Mouse (Mus musculus) heart, embryonic 13.5 days (tissue): ENCODE measurements around the gene Kcnj1. TPM values are rescaled to one million over a fixed set of nuclear protein-coding genes. Genes with fewer than 3 reads are reported as not detected.

ENCODE experiments used
- ATAC-seq: fragments of 200-750 bp; cut with Nextera tagmentation; 2 replicates; pipeline ENCODE4 v1.8.0; 2017; ENCODE audit warnings: moderate TSS enrichment; ENCODE audit not compliant: insufficient number of reproducible peaks, low FRiP score, low TSS enrichment; ENCODE audit errors: extremely low read depth
- H3K27ac ChIP-seq: fragments of 300-500 bp; sonication (generic); replicated peaks from 2 replicates; pipeline ENCODE4 v1.5.1; 2015; ENCODE audit warnings: moderate library complexity, mild to moderate bottlenecking, inconsistent platforms
- H3K27me3 ChIP-seq: fragments of 300-500 bp; sonication (generic); replicated peaks from 2 replicates; pipeline ENCODE4 v1.6.1; 2015; ENCODE audit warnings: mild to moderate bottlenecking, inconsistent platforms
- H3K36me3 ChIP-seq: fragments of 300-500 bp; sonication (generic); 2 replicates; pipeline ENCODE4 v1.6.1; 2015; ENCODE audit warnings: mild to moderate bottlenecking, inconsistent platforms
- H3K4me1 ChIP-seq: fragments of 300-500 bp; sonication (generic); 2 replicates; pipeline ENCODE4 v1.6.1; 2015; ENCODE audit warnings: inconsistent platforms
- H3K4me2 ChIP-seq: fragments of 300-500 bp; sonication (generic); 2 replicates; pipeline ENCODE4 v1.6.1; 2015; ENCODE audit warnings: inconsistent platforms, mild to moderate bottlenecking, moderate library complexity
- H3K4me3 ChIP-seq: fragments of 300-500 bp; sonication (generic); 2 replicates; pipeline ENCODE4 v1.5.1; 2015; ENCODE audit warnings: moderate library complexity, mild to moderate bottlenecking, inconsistent platforms
- H3K9ac ChIP-seq: fragments of 300-500 bp; sonication (generic); 2 replicates; pipeline ENCODE4 v1.6.1; 2015; ENCODE audit warnings: inconsistent platforms, mild to moderate bottlenecking, moderate library complexity
- H3K9me3 ChIP-seq: fragments of 300-500 bp; sonication (generic); 2 replicates; pipeline ENCODE4 v1.6.1; 2016; ENCODE audit warnings: inconsistent platforms
- WGBS: fragments of 180-500 bp; shearing (Covaris S2); methylation state at CpG from one replicate; pipeline ENCODE4 v1.1.7; 2015; ENCODE audit warnings: mixed read lengths; 5-methylcytosine and 5-hydroxymethylcytosine counted together
- polyA plus RNA-seq: library from polyadenylated mRNA; unstranded; fragments of >200 nt; fragmentation: Nextera tagmentation; extraction: Ambion mirVana; gene quantifications from 2 replicates; pipeline ENCODE4 v1.2.1, GENCODE M21; 2015

Kcnj1 gene
- polyA plus RNA-seq, result not detected in 2 replicates

DNA sequence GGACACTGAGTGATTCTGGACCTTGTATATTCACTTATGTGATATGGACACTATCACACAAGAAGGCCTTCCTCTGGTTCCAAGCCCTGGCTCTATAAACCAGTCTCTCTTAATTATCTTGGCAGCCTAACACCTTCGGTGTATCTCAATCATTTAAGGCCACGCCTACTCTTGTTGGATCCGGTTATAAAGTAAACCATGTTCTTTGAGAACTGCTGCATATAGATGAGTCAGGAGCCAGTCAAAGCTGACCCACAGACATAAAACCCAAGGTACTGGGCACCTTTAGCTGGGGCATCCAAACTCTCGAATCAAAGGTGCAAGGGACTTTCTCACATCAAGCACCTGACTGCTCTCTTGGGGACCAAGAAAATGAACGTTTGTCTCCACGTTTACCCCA lies at the start of gene Kcnj1:
Gene Kcnj1, plus strand, starts transcription at position 292 of the 400 bp plus-strand sequence.
- Histone ChIP-seq H3K9ac (no peak within 1 kb of the TSS), H3K4me1 (peaks cover 13% of the 10 kb centered on the region), H3K4me3 (no peak within 1 kb of the TSS), H3K27me3 (no peaks in the 10 kb centered on the region), H3K9me3 (no peaks in the 10 kb centered on the region), H3K27ac (no peak within 1 kb of the TSS), H3K36me3 (no peaks in the 10 kb centered on the region), H3K4me2 (no peak within 1 kb of the TSS)
- 83% methylated on average over 6 of the region's 6 CpGs for WGBS
- ATAC-seq, result no peak

DNA sequence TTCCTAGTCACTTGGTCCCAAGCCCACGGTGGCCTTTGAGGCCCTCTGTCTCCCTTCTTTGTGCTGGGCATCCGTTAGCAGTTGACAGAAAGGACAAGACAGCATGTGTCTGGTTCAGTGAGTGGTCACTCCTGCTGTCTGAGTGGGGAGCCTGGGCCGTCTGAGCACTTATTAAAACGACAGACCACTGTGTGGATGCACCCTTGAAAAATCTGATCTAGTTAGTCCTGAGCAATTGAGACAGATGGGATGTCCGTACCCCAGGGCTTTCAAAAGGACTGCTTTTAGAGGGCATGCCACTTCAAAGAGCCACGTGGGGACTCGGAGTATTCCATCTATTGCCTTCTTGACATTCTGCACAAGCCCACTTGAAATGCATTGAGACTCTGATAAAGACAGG lies 48.7 kb upstream of the Kcnj1 start:
- 27% methylated on average over 7 of the region's 7 CpGs for WGBS
- Histone ChIP-seq H3K9me3 (no peaks in the 10 kb centered on the region), H3K27ac (0 out of 2 replicates have a peak overlapping the region, but pooled peaks have one; percentile 2), H3K9ac (no peak overlapping the region), H3K4me2 (no peak overlapping the region), H3K36me3 (peaks cover 23% of the 10 kb centered on the region), H3K4me3 (no peak overlapping the region), H3K27me3 (no peaks in the 10 kb centered on the region), H3K4me1 (peaks cover 56% of the 10 kb centered on the region)
- ATAC-seq, result no peak

DNA sequence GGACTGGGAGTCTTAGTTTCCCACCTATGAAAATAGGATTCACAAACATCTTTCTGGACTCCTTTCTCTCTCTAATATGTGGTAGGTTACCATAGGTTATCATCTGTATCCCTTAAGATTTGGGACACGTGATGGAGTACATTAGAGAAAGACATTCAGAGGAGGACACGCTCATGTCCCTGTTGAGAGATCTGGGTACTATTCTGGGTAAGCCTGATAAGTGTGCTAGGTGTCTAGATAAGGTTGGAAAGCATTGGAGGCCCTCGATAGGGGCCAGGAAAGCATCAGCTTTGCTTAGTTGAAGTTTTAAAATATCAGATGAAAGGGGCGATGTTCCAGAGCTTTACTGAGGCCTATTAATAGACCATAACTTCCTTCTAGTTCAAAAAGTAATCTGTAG lies 43.5 kb upstream of the Kcnj1 start:
- peaks cover 4% of the 10 kb centered on the region; the same call in 1 of the 2 replicates for H3K36me3 ChIP-seq
- 38% methylated on average over 4 of the region's 4 CpGs for WGBS
- no peak overlapping the region for H3K4me3 ChIP-seq

DNA sequence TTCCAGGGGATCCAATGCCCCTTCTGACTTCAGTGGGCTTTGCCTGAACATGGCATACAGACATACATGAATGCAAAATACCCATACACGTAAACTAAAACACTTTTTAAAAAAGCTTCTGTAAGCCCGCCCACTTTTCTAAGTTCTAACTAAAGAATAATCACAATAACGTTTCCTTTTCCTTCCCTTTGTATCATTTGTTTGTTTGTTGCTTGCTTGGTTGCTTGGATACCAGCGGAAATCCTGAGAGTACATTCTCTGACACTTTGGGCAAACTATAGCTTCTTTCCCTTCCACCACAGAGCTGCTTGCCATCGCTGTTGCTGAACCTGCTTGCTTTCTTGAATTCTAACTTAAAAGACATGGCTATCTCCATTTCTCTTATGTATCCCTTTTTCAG lies 41.1 kb upstream of the Kcnj1 start:
- Histone ChIP-seq H3K4me1 (peaks cover 52% of the 10 kb centered on the region), H3K4me2 (no peak overlapping the region), H3K27me3 (no peaks in the 10 kb centered on the region), H3K9ac (no peak overlapping the region), H3K9me3 (0 out of 2 replicates have a peak, but pooled peaks cover 3% of the 10 kb centered on the region), H3K4me3 (no peak overlapping the region), H3K27ac (no peak overlapping the region), H3K36me3 (peaks cover 10% of the 10 kb centered on the region)
- WGBS, result 65% methylated on average over 5 of the region's 5 CpGs
- ATAC-seq, result no peak

More for the DNA sequence above, 43.5 kb upstream of the Kcnj1 start:
- peak overlapping the region; percentile 24 for H3K27ac ChIP-seq
- peaks cover 49% of the 10 kb centered on the region for H3K4me1 ChIP-seq
- ATAC-seq, result no peak
- 0 out of 2 replicates have a peak, but pooled peaks cover 3% of the 10 kb centered on the region for H3K9me3 ChIP-seq
- no peaks in the 10 kb centered on the region for H3K27me3 ChIP-seq
- H3K4me2 ChIP-seq, result no peak overlapping the region
- H3K9ac ChIP-seq, result no peak overlapping the region

DNA sequence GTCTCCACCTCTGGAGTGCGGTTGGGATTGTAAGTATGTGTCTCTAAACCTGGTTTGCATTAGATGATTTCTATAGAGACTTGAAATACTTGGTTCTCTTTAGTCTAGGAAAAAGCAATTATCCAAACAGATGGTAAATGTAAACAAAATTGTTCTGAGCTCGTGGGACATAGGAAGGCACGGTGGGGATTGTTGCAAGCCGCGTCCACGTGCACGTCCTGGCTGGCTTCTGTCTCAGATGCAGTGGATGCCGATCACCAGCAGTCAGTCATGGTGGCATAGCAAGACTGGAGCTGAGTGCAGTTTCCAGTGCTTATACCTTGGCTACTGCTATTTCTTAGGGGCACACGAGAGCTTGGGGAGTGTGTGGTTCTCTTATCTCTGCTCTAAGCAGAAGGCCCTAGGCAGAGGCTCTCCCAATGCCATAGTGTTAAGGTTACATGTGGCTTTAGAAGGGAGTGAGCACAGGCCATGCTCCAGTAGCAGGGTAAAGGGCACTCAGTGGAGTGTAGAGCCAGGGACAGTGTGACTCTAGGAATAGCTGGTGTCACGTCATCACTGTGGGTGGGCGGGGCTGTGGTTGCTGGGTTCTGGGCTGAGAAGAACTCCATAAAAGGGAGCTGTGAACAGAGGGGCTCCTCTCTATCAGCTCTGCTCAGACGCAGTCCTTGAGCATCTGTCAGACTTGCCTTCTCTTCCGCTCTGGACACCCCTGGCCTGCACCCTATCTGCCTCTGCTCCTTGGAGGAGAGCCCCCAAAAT lies 36.7 kb upstream of the Kcnj1 start:
- WGBS, result 58% methylated on average over 13 of the region's 13 CpGs
- peaks cover 65% of the 10 kb centered on the region for H3K4me1 ChIP-seq
- no peaks in the 10 kb centered on the region for H3K9me3 ChIP-seq
- ATAC-seq, result peak; percentile 67; the same call in 1 of the 2 replicates
- H3K36me3 ChIP-seq, result peaks cover 10% of the 10 kb centered on the region
- peak overlapping the region; percentile 88 for H3K27ac ChIP-seq
- no peak overlapping the region for H3K4me2 ChIP-seq
- H3K27me3 ChIP-seq, result no peaks in the 10 kb centered on the region
- H3K9ac ChIP-seq, result 0 out of 2 replicates have a peak overlapping the region, but pooled peaks have one; percentile 51
- no peak overlapping the region for H3K4me3 ChIP-seq

DNA sequence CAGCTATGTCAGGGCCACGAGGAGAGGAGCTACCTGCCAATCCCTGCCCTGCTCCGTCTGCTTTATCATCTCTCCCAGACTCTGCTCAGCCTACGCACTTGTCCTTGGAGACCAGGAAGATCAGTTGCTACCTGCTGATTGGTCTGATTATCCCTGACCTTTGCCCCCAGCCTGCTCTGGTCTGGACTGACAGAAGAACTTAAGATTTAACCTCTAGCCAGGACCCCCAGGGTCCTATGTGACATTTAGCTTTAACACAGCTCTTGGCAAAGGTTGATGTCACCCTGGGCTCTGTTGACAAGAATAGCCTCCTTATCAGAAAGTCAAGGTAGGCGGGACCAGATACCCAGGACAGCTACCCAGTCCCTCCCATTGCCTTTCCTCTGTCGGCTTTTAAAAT lies 31.5 kb upstream of the Kcnj1 start:
- Histone ChIP-seq H3K9ac (peak overlapping the region; percentile 89; the same call in 1 of the 2 replicates), H3K27me3 (peaks cover 39% of the 10 kb centered on the region), H3K4me1 (peaks cover 70% of the 10 kb centered on the region), H3K36me3 (no peaks in the 10 kb centered on the region; the same call in 1 of the 2 replicates), H3K4me3 (peak overlapping the region; percentile 65; the same call in 1 of the 2 replicates), H3K9me3 (no peaks in the 10 kb centered on the region), H3K4me2 (peak overlapping the region; percentile 83), H3K27ac (peak overlapping the region; percentile 92)
- no peak for ATAC-seq
- WGBS, result 5% methylated on average over 5 of the region's 5 CpGs

DNA sequence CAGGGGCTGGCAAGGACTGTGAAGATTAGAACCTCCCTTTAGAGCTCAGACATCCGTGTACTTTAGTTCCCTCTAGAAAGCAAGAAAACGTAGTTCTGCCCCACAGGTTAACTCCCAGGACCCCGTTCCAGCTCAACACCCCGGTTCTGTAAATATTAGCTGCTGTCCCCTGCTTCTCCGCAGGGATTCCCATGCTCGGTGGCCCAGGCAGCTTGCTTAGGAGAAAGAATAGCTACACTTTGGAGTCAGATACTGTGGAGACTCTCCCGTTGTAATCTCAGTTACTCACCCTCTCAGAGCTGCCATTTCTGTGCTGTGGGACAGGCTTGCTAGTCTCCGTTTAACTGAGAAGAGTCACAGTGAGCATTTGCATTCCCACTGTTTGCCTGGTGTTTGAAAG lies 29.4 kb upstream of the Kcnj1 start:
- Histone ChIP-seq H3K9ac (peak overlapping the region; percentile 89), H3K4me1 (peaks cover 54% of the 10 kb centered on the region), H3K36me3 (no peaks in the 10 kb centered on the region), H3K4me2 (peak overlapping the region; percentile 83), H3K4me3 (peak overlapping the region; percentile 65), H3K9me3 (no peaks in the 10 kb centered on the region), H3K27ac (peak overlapping the region; percentile 92), H3K27me3 (peaks cover 47% of the 10 kb centered on the region)
- WGBS, result 13% methylated on average over 8 of the region's 8 CpGs
- ATAC-seq, result no peak

DNA sequence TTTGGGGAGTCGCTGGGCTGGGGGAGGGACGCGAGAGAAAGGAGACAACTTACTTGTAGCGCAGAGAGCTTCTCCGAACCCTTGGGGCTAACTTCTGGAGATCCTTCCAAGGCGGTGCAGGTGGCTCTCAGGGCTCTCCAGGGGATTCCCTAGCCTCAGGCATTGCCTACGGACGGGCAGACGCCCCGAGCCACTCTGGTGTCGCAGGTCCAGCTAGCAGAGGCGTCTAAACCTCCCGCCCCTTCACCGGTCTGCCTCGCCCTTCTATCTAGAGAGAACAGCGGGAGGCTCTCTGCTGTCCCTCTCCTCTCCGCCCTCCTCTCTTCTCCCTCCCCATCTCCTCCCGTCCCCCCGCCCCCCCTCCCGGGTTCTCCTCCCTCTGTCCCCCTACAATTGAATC lies 28.2 kb upstream of the Kcnj1 start, which contains the start of gene Kcnj5:
Gene Kcnj5, minus strand, starts transcription at position 300 of the 400 bp plus-strand sequence.
- peak within 1 kb of the TSS; percentile 89 for H3K9ac ChIP-seq
- no peaks in the 10 kb centered on the region for H3K9me3 ChIP-seq
- no peaks in the 10 kb centered on the region for H3K36me3 ChIP-seq
- peaks cover 47% of the 10 kb centered on the region for H3K27me3 ChIP-seq
- peaks cover 49% of the 10 kb centered on the region for H3K4me1 ChIP-seq
- H3K4me3 ChIP-seq, result peak within 1 kb of the TSS; percentile 65
- peak within 1 kb of the TSS; percentile 92 for H3K27ac ChIP-seq
- H3K4me2 ChIP-seq, result peak within 1 kb of the TSS; percentile 83
- 1% methylated on average over 19 of the region's 20 CpGs for WGBS
- no peak for ATAC-seq

DNA sequence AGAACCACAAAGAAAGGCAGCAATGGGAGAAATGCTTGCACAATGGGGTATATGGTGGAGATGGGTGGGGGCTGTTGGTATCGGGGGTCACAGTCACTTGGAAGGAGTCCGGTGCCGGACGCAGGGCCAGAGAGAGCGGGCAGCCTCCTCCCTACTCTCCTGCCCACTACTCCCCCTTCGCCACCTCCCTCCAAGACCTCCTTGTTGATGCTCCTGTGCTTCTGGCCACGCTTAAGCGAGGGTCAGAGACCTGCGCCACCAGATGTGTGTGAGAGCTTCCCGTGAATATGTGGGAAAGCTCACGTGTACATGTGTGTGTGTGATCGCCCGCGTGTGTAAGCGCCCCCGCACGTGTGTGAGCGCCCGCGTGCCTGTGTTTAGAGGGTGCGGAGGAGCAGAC lies 27.8 kb upstream of the Kcnj1 start:
- Histone ChIP-seq H3K4me2 (peak overlapping the region; percentile 83), H3K4me1 (peaks cover 49% of the 10 kb centered on the region), H3K27ac (0 out of 2 replicates have a peak overlapping the region, but pooled peaks have one; percentile 92), H3K4me3 (peak overlapping the region; percentile 65), H3K9ac (peak overlapping the region; percentile 89), H3K27me3 (peaks cover 47% of the 10 kb centered on the region), H3K36me3 (no peaks in the 10 kb centered on the region), H3K9me3 (no peaks in the 10 kb centered on the region)
- WGBS, result 4% methylated on average over 21 of the region's 21 CpGs
- ATAC-seq, result no peak

DNA sequence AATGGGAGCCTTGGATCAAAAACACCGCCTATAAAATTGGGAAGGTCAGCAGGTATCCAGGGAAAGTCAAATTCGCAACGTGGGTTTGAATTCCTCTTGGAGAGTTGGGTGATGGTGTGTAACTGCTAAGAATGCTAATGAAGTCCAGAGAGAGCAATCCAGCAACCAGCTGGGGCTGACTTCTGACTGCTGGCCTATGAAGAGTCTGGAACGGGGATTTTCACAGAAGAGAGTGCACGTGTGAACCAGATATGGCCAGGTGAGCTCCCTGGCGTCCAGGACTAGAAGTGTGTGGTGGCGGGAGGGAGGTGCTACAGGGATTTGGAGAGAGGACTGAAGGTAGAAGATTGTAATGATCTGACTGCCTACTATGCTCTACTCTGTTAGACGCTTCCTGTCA lies 24.2 kb upstream of the Kcnj1 start:
- no peak for ATAC-seq
- Histone ChIP-seq H3K9me3 (no peaks in the 10 kb centered on the region), H3K27ac (no peak overlapping the region), H3K4me3 (no peak overlapping the region), H3K4me2 (no peak overlapping the region), H3K9ac (no peak overlapping the region), H3K4me1 (peaks cover 23% of the 10 kb centered on the region), H3K27me3 (peaks cover 35% of the 10 kb centered on the region), H3K36me3 (no peaks in the 10 kb centered on the region)
- 63% methylated on average over 8 of the region's 8 CpGs for WGBS

DNA sequence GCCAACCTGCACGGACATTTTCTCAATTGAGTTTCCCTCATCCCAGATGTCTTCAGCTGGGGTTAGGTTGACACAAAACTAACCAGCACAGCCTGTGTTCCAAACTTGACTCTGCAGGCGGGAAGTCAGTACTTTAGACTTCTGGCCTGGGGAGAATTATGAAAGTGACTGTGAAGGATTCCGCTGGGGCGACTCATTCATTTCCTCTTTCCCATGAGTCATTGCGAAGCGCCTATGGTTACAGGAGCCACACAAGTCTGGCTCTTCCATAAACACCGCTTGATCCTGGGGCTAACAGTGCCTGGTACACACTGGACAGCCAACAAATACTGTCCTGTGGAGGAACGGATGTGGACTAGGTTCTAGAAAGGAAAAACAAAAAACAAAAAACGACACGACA lies 22.9 kb upstream of the Kcnj1 start:
- Histone ChIP-seq H3K27ac (no peak overlapping the region), H3K9ac (no peak overlapping the region), H3K27me3 (peaks cover 22% of the 10 kb centered on the region), H3K4me3 (no peak overlapping the region), H3K9me3 (no peaks in the 10 kb centered on the region), H3K36me3 (no peaks in the 10 kb centered on the region), H3K4me2 (no peak overlapping the region), H3K4me1 (peaks cover 16% of the 10 kb centered on the region)
- no peak for ATAC-seq
- WGBS, result 78% methylated on average over 10 of the region's 10 CpGs
